Mouse (Mus musculus) naive thymus-derived CD4-positive, alpha-beta T cell, adult 2 months (primary cell): Measurements from ENCODE around the gene Atg3.

Source experiments
- DNase-seq: peaks from one replicate; pipeline ENCODE4 v3.0.0-alpha.2; 2011; ENCODE audit warnings: low read depth

The Atg3 gene

DNA sequence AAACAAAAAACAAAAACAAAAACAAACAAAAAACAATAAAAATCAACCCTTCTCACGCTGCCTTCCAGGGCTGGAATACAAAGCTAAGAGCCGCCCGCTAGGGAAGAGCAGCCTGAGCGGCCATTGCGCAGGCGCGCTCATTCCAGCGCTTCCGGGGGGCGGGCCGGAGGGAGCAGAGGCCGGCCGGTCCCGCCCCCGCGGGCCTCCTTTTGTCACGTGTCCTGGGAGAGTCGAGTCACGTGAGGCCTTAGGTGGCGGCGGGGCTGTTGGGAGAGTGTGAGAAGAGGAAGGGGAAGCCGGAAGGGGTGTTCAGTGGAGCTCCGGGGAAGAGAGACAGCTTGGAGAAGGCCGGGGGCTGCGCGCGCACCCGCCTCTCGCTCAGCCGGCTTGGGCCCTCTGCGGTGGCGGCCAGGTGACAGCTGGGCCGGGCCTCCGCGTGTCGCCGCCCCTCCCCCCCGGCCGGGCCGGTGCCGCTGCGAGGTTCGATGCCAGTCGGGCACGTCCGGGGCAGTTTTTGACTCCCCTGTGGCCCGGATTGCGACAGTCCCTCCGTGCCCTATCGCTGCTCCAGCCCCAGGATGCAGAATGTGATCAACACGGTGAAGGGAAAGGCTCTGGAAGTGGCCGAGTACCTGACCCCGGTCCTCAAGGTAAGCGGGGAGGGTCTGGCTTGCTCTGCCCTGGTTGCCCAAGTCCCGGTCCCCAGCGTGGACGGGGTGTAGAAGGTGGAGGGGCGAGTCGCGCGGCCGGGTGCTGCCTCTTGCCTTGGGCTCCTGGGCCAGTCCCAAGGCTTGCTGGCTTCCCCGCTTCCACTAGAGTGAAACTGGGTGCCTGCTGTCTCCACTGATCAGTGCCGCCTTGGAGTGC, at the start of gene Atg3, which contains the start of gene Slc35a5:
TSS of gene Atg3 (plus strand) at position 264 of the 867 bp plus-strand sequence.
TSS of gene Slc35a5 (minus strand) at position 185 of the 867 bp plus-strand sequence.
- DNase-seq = peak; percentile 97

GRCm38 (mm10) chr16:45110498-45110897, 48.1 kb upstream of the Atg3 start:
- no peak for DNase-seq

GRCm38 (mm10) chr16:45117200-45117599, 41.4 kb upstream of the Atg3 start:
- DNase-seq = no peak

DNA sequence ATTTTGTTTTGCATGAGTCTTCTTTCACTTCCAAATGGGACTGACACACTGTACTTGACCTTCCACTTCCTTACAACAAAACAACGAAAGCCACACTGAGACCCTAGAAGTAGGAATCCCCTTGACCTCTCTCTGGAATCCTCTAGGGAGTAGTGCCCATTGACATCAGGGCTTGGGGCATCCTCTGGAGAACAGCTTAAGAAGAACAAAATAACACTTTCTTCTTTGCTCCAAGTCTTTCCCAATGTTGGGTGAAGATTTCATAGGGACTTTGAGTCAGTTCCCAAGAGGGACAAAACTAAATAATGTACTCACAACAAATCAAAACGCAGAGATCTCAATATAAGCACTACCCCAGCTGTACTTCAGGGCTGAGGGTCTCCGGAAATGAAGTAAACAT, 39.8 kb upstream of the Atg3 start:
- no peak for DNase-seq

DNA sequence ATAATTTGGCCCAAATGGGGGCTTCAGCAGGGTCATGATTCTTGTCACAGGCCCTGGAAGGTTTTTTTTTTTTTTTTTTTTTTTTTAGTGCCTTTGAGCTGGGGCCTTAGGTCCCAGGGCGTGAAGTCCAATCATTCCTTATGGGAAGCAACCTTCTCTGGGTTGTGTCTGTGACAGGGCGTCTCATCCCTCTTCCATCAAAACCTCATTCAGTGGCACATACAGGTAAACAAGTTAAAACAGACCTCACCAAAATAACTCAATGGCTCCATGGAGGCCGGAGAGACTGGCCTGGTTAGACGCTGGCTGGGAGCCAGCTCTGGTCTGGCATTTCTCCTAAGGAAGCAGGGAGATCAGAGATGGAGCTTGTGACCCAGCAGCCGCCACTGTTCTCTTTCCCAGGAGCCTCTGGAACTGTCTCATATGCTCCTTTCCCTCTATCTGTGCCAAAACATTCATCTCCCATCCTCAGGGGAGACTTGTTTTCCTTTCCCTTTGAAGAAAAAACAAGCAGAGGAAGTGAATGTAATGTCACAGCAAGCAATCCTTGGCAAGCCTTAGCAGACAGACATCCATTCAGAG, 37.6 kb upstream of the Atg3 start:
- no peak for DNase-seq

DNA sequence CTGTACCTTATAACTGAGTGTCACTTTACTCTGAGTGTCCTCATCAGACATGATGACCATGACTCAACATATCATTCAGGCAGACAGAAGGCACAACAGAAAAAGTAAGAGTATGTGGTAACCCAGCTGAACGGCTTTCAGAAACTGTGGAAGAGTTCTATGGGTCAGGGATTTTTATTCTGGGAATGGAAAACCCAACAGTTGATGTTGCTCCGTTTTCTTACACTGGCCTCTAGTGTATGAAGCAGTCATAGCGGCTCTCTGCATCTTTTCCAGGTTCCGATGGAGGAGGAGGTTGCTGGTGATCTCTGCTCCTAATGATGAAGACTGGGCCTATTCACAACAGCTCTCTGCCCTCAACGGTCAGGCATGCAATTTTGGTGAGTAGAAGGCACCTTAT, 36.0 kb upstream of the Atg3 start:
- no peak for DNase-seq

DNA sequence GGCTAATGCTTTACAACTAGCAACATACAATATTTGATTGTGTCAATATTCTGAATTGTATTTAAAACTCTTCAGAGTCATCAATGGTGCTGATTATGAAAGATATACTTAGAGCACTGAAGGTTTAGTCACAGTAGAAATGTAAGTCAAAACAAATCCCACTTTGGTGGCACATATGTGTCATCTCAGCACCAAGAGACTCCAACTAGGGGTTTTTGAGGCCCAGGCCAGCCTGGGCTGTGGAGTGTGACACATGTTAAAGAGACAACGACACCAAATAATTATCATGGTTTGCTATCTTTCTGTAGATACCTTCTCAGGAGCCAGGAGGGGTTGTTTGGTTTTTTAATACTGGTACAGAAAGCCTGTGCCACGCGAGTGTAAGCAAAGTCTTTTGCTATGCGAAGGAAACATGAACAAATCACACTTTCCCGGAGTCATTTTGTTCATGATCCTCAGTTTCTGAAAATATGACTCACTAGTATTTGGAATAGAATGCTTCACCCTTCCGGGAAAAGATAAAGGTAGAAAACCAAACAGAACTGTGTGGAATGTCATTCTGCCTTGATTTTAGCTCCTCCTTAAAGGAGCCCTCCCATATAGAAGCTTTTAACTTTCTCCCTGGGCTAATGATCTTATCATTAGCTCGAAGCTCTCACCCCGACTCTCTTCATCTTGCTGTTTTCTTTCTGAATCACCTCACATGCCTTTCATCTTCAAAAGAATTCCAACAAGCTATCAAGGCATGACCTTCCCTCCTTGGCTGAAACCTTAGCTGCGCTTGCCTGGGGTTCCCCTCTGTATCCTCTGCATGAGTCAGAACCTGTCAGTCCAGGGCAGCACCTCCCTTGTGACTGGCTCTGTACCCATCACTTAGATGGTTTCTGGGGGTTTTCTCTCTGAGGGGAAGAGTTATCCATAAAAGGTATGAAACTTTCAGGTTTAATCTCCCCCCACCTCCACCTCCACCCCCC, 34.1 kb upstream of the Atg3 start:
- DNase-seq = no peak

DNA sequence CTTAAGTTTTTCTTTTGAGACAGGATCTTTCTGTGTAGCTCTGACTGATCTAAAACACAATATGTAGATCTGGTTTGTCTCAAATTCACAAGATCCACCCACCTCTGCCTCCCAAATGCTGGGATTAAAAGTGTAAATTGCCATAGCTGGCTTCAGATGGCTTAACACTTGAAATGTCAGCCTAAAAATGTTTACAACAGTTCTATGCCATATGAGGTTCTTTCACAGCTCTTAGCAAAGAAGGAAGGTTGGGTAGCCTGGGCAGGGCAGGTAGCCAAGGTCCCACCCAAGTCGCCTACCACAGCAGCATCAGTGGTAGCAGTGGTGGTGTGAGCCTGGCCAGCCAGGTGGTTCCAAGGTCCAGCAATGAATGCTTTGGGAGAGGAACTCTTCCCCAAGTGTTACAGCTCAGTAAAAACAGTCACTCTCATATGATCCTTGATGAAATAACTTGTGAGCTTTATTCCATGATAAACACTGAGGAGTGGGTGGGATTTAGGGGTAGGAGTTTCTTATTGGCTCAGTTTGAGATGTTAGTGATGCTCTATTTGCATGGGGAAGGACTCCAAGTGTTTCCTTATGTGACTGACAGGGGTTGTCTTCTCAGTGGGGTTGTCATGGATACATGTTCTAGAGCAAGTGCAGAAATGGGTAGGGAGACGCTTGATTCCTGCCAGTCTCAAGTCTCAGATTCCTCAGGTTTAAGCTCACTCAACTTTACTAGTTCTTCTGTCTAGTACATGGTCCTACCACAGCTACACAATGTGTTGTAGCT, 30.5 kb upstream of the Atg3 start:
- DNase-seq = no peak

DNA sequence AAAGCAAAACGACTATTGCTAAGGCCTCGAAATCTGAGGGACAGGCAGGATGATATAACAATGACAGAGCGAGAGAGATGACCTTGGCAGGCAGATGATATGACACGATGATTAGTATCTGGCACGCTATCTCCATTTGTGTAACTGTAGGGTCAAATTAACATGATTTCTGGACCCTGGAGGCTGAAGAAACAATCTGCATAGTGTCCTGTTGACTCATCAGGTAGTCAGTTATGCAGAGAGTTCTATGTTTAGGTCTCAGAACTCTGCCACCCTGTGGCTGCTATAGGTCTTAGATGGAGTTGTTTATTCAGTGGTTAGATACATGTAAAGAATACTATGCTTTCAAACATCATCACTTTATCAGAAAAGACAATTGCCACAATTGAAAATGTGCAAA, 16.9 kb upstream of the Atg3 start:
- DNase-seq = peak; percentile 23

GRCm38 (mm10) chr16:45142565-45142964, 16.0 kb upstream of the Atg3 start:
- DNase-seq = no peak

- DNase-seq = no peak
Observed at GRCm38 (mm10) chr16:45145119-45145518, 13.5 kb upstream of the Atg3 start.

GRCm38 (mm10) chr16:45148488-45149082, 10.0 kb upstream of the Atg3 start:
- DNase-seq = no peak

DNA sequence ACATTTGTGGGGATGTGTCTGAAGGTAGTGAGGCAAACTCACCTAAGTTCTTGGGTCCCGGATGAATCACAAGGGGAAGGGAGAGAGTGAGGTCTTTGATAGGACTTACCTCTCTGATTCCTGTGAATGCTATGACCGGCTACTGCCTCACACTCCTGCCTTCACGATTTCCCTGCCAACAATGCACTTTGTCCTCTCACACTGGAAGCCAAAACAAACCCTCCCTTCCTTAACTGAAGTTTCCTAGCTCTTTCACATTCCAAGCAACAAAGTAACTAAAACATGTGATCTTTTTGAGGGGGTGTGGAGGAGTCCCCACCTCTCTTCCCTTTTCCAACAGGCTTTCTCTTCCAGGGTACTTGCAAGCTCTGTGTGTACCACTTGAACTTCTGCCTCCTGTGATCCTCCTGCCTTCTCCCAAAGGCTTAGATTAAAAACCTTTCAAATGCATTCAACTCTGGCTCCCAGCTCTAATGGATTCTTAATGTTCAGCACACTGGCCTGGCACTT, 3.8 kb upstream of the Atg3 start:
- DNase-seq = no peak

DNA sequence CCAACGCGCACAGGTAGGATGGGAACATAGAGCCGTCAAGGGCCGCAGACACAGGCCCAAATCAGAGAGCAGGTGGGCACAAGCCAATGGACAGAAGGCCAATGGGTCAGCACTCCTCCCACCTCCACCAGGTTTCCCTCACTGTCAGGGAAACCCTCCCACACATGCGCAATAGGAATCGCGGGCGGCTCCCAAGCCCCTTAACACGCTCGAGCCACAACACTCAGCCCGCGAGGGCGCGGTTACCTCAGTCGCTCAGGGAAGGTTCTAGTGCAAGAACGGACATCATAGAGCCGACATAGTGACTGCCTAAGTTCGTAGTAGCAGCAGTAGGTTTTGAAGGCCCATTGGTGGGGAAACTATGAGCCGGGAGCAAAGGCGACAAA, 456 bp upstream of the Atg3 start:
- no peak for DNase-seq

GRCm38 (mm10) chr16:45159389-45159716, 768 bp downstream of the Atg3 start:
- no peak for DNase-seq

DNA sequence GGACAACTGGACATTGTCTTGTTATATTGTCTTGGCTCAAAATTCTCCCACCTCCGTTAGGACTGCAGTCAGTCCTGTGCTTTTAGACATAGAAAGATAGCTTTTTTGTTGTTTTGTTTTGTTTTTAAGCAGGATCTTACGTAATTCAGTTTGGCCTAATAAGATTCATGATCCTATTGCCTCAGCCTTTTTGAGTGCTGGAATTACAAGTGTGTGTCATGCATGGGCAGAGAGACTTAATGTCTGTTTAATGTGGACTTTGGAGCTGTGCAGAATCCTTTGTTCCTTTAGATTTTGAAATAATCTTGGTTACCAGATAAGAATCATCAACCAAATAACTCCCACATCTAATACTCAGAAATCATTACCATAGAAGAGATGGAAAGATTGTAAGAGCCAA, 20.0 kb downstream of the Atg3 start:
- no peak for DNase-seq

DNA sequence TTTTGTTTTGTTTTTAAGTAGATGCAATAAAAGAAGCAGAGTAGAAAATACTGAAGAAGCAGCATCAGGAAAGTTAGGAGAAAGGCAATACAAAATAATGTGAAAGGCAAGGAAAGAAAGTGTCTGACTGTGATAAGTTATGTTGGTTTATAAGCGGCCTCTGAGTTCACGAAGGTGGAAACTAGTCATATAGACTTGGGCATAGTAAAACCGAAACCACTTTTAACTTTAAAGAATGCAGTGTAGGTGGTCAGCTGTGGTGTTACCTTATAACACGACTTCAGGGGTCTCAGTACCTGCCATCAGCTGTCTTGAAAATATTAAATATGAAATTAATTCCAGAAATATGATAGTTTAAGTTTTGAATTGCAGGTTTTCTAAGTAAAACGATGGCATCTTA, 23.2 kb downstream of the Atg3 start:
- no peak for DNase-seq

DNA sequence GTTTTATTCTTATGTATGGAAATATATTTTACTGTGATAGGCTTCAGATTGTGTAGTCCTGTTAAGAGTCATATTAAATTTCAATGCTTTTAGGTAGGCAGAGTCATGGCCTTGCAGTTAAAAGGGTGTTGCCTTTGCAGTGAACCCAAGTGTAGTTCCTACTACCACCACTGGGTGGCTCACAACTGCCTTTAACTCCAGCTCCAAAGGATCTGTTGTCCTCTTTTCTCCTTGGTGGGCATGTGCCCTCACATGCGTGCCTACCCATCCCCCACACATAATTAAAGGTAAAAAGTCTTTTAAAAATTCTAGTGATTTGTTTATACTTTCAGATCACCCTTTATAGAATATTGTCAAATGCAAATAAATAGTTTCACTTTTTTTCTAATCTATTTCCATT, 34.0 kb downstream of the Atg3 start:
- DNase-seq = peak; percentile 84

- peak; percentile 90 for DNase-seq
Observed at GRCm38 (mm10) chr16:45196816-45197215, 38.2 kb downstream of the Atg3 start.

GRCm38 (mm10) chr16:45201395-45201794, 42.8 kb downstream of the Atg3 start:
- no peak for DNase-seq

DNA sequence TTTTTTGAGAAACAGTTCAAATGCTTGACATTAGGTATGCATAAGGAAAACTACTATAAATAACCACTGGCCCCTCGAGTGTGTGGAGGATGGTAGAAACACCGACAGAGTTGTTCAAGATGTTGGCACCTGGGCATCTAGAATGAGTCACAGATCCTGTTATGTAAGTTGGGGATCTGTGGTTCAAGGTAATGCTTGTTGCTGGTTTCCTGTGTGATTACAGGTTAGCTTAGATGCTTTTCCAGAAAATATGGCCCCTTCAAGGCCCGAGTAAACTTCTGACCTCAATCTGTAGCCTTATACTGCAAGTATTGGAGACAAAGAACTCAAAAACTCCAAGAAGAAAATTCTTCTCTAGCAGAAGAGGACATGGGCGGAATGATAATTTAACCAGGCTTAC, 45.9 kb downstream of the Atg3 start:
- no peak for DNase-seq
